Mouse (Mus musculus): ENCODE data around the gene Timm13.

Gene Timm13

DNA sequence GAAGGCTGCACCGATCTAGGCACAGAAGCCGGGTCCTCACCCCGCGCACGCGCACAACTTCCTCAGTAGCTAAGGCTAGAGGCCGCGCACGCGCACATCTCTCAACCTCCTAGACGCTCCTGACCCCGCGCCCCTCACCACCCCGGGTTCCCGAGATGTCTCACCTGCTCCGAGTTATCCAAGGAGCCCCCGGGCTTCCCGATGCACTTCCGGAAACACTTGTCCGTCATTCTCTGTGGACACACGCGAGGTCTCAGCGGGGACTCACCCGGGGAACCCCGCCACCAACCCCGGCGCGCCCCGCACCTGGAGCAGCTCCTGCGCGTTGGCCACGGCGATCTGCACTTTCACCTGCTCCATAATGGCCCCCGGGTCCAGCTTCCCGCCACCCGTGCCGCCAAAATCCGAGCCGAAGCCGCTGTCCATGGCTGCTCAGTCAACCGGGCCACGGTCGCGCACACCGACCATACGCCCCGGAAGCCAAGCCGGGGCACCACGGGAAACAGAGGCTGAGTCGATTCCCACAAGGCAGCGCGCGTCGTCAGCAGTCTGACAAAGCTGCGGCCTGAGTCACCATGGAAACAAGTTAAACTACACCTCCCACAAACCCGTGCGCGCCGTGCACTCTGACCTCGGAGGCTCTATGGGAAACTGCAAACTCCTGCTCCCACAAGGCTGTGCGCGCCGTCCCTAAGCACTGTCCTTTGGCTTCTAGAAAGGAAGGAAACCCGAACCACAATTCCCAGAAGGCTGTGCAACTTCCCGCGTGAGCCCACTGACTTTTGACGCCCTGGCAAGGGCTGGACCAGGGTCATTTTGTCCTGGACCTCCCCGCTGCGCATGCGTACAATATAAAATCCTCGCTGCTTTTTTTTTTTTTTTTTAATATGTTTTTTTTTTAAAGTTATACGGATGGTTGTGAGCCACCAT lies at the start of gene Timm13:
Gene Timm13, minus strand, starts transcription at position 652 of the 930 bp plus-strand sequence.
- peak; percentile 84 to 98 for DNase-seq (ENCODE audit: low spot score in 2 of 2)

DNA sequence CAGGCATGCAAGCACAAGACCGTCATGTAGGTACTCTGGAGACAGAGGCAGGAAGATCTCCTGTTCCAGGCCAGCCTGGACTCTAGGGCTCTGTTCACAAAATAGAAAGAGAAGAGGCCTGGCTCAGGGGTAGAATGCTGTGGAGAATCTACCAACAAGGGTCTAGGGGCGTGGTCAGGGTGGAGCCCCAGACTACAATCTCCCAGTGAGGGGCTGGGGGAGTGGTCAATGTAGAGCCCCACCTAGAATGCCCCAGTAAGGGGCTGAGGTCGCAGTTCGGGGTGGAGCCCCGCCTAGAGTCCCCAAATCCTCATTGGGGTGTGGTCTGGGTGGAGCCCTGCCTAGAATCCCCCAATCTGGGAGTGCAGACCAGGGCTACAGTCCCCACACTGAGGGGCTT lies 49.5 kb upstream of the Timm13 start:
- DNase-seq (ENCODE audit: low spot score in 2 of 2) = no peak

DNA sequence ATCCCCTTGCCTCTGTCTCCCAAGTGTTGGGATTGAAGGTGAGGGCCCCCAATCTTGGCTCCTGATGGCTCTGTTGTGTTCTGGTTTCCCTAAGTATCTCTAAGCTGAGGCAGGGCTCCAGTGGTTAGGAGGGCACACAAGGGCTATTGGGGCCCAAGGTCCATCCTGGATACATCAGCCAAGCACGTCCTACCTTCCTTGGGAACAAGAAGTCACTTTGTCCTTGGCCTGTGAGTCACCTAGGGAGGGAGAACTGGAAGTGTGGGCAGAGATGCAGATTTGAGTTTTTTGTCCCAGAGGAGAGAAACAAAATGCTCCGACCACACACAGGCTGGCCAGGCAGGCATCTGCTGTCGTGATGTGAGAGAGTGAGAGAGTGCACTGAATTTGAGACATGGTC lies 48.3 kb upstream of the Timm13 start:
- DNase-seq (ENCODE audit: low spot score in 2 of 2) = no peak

DNA sequence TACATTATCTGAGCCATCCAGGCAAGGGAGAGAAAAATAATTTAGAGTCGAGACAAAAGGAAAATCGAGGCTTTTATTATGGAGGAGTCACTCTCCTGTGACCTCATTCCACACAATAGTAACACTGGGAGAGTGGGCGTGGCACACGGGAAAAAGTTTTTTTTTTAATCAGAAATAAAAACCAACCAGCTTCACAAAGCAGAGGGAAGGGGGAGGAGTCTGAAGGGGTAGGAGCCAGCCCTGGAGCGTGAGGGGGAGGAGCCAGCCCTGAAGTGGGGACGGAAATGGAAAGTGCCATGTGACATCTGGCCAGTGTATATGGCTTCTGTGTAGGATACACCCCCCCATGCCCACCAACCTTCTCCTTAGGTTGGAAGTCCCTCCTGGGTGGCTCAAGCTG lies 47.8 kb upstream of the Timm13 start:
- no peak for DNase-seq (ENCODE audit: low spot score in 2 of 2)

DNA sequence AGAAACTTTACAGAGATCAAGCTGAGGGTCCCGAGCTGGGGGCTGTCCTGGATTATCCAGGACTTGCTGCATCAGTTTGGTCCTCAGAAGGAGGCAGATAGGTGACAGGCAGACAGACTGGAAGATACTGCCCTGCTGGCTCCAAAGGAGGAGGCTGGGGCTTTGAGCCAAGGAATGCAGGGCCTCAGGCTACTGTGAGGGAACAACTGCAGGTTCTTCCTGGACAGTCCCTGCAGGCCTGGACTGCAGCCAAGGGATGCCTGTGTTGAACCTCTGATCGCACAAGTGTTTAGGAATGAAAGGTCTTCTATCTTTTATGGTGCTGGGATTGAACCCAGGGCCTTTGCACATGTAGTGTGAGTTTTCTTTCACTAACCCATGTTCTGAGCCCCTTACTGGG lies 47.0 kb upstream of the Timm13 start:
- no peak for DNase-seq (ENCODE audit: low spot score in 2 of 2)

DNA sequence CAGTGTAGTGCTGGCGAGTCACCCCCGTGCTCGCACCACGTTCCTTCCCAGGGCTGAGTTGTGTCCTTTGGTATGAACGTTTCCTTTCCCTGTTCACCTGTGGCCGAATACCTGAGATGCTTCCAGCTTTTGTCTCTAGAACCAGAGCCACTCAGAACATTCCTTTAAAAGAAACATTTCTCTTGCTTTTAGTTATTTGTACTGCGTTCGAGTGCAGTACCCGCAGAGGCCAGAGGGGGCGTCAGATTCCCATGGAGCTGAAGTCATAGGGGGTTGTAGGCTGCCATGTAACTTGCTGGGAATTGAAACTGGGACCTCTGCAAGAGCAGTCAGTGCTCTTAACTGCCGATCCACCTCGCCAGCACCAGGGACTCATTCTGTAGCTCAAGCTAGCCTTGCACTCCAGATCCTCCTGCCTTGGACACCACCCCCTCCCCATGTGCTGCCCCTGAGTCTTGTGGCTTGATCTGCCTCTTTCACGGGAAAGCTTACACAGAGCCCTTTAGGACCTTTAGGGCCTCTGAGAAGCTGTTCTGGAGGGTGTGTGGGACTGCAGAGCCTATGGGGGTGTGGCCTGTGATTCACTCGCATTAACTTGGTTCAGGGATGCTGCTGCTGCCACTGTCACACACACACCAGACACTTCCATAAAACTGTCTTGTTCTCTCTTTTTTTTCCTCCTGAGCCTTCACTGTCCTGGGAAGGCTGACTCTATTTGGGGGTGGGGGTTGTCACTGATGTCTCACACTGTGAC lies 46.1 kb upstream of the Timm13 start:
- DNase-seq (ENCODE audit: low spot score in 2 of 2) = no peak

DNA sequence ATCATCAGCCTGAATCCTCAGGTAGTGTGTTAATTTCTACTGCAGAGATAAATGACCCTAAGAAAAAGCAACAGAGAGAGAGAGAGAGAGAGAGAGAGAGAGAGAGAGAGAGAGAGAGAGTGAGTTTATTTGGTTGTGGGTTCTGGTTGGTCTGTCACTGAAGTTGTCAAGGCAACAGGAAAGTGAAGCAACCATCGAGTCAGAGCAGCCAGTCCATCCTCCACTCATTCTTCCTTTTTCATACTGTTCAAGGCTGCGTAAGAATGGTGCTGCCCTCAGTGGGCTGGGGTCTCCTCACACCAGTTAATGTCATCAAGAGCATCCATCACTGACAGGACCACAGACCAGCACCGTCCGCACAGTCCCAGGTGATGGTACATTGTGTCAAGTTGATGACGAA lies 43.5 kb upstream of the Timm13 start:
- DNase-seq (ENCODE audit: low spot score in 2 of 2) = no peak

DNA sequence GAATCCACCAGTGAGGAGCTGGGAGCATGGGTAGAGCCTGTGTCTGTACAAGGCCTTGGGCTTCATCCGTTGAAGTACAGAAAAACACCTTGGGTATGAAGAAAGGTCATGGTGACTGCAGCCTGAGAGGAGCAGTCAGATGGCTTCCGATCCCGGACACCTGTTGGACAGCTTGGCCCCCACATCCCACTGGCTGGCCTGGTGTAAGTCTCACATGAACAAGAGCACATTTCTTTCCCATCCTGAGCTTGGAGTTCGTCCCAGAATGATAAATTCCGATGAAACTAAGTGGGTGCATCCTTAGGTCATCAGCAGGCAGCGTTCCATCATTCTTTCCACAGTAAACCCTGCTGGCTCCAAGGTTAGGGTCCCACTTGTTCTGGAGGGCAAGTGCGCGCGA lies 42.9 kb upstream of the Timm13 start:
- no peak for DNase-seq (ENCODE audit: low spot score in 2 of 2)

DNA sequence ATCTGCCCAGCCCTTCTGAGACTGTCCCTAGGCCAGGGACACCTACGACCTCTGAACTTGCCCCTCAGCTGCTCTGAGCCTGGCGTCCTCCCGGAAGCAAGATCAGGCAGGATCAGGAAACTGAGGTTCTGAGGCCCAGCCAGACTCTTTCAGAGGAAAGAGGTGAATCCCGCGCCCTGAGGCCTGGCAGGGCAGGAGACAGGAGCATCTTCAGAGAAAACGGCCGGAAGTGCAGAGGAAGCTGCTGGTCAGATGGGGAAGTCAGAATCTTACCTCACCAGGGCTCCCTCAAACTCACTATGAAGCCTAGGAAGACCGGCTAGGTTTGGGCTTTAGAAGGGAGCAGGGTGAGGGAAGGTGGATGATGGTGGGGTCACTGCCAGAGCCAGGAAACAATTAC lies 42.1 kb upstream of the Timm13 start:
- no peak for DNase-seq (ENCODE audit: low spot score in 2 of 2)

DNA sequence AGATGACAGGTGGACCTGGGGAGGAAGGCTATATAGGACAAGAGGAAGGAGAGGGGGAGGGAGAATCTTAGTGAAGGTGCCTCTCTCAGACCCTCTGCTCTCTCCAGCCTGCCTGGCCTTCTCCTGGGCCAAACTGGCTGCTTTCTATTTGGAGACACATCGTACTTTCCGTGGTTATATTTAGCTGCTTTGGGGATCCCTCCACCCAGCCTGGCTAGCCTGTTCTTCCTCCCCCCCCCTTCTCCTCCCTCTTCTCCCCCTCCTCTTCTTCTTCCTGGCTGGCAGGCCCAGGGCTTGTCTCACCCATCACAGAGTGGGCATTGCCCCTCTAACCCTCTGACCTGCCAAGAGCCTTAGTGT lies 40.2 kb upstream of the Timm13 start:
- DNase-seq (ENCODE audit: low spot score in 2 of 2) = no peak

DNA sequence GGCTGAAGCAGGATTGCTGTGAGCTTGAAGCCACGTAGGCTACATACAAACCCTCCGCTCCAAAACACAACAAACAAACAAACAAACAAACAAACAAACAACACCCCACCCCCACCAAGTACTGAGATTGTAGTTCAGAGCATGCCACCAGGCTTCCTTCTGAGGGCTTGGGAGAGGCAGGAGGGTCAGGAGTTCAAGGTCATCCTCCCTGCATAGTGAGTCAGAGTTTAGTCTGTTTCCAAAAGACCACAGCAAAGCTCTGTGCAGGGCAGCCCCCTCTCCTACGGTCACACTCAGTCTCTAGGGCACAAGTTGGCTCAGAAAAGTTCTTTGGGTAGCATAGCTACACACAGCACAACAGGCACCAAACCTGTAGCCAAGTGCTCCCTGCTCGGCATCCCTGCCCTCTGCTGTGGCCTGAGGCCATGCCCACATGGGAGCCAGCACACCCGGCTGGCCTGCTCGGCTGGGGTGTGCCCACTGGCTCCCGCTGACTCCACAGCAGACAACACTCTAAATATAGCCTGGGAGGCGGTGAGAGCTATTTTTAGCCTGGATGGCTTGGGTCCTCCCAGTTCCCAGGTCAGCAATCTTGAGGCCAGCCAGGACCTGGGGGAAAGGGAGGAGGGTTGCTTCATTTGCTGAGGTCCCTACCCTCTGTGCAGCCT lies 39.7 kb upstream of the Timm13 start:
- no peak for DNase-seq (ENCODE audit: low spot score in 2 of 2)

DNA sequence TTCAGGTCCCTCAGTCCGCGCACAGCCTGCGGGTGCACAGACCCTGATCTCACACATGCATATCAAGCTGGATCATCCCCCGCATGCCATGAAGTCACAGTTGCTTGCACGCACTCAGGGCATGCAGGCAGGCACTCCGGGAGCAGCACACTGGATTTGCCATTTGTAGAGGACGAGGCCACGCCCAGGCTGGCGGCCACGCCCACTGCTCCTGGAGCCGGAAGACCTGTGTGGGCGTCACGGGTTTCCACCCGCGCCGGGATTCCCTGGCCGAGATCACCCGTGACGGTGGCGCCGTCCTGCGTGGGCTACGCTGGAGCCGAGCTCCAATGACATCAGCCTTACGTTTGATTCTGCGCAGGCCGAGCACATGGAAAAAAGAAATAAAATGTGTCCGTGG lies 38.9 kb upstream of the Timm13 start:
- peak; percentile 71 to 87 for DNase-seq (ENCODE audit: low spot score in 2 of 2)

DNA sequence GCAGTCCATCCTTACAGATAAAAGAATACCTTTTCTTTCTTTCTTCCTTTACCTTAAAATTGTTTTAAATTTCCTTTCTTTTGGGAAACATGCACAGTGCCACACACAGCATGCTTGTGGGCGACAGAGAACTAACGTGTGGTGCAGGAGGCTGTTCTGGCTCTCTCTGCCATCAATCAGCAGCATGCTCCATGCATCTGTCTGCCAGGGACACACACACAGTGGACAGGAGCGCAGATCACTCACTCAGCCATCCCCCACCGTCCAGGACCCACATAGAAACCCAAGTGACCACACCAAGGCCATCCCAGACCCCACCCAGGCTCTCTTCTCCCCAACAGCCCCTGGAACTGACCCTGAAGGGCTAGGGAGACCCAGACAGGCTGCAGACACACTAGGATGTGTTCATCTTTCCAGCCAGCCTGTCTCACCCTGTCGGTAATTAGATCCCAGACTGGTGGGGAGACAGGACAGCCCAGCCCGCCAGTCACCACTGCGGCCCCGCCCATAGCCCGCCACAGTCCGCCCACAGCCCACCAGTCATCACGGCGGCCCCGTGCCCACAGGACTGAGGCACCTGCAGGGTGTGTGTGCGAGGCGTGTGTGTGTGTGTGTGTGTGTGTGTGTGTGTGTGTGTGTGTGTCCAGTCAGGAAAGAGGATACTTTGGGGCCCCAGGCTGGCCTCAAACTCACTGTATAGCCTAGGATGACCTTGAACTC lies 38.2 kb upstream of the Timm13 start:
- no peak for DNase-seq (ENCODE audit: low spot score in 2 of 2)

DNA sequence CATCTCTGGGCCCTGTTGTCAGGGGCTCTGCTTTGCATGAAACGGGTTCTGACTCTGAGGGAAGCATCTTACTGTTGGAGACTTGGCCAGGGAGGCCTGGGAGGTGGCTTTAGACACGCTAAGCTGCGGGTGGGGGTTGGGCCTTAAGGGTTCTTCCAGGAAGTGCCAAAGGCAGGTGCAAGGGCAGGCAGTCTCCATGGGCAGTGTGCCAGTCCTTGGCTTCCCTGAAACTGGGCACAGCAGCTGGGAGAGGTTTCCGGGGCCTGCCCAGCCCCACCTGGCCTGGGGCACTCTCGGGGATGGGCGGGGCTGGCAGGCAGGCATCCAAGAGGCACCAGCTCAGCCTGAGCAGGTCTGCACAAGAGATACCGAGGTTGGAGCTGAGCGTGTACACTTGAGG lies 36.9 kb upstream of the Timm13 start:
- DNase-seq (ENCODE audit: low spot score in 2 of 2) = peak; percentile 72 to 83

DNA sequence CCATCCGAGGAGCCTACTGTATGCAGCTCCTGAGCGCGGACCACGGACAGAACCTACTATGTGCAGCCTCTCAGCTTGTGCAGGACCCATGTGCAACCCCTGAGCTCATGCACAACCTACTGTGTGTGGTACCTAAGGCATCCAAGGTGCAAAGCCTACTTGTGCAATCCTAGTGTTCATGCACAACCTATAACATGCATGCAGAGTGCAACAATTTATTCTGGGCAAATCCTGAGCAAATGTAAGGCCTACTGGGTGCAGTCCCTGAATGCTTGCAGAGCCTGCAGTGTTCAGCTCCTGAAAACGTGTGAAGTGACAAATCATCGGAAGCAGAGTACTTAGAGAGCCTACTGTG lies 36.0 kb upstream of the Timm13 start:
- DNase-seq (ENCODE audit: low spot score in 2 of 2) = no peak

DNA sequence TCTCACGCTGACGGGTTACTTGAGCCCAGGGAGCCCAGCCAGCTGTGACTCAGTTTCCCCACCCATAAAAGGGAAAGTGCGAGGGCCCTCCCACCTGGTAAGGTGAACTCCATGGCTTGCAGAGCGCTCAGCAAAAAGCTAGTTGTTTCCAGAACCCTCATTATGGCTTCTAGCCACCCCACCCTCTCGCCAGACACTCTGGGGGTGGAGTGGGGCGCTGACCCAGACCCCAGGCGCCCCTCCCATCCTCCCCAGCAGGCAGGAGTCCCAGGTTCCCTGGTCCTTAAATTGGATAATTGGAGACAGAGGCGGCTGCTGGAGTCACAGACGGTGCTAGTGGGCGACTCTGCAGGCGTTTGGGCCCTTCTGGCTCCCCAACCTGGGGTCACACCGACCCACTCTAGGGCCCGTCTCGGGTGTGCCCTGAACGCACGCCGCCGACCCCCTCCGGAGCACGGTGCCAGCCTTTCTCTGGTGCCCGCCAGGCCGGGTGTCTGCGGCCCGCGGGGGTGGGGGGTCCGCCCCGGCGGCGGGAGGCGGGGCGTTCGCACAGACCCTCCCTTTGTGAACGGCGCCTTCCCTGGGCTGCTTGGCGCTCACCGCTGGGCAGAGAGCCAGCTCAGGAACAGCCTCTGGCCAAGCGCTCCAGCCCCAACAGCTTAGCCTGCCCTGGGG lies 35.5 kb upstream of the Timm13 start:
- peak in 1 of 2 experiments; percentile 60 for DNase-seq (ENCODE audit: low spot score in 2 of 2)

DNA sequence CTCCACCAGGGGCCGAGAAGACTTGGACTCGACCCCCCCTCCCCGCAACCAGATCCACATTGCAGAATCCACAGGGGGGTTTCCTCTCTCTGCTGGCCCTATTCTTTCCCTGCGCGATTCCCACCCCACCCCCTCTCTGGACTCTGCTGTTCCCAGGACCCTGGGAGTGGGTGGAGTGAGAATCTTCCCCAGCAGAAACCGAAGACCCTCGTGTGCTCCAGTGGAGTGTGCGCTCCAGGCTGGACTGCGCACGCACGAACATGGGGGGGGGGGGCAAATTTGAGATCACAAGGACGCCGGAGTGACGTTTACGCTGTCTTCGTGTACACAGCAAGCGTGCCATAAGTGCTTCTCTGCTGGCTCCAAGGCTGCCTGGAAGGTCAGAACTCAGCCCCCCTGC lies 34.9 kb upstream of the Timm13 start:
- DNase-seq (ENCODE audit: low spot score in 2 of 2) = no peak

DNA sequence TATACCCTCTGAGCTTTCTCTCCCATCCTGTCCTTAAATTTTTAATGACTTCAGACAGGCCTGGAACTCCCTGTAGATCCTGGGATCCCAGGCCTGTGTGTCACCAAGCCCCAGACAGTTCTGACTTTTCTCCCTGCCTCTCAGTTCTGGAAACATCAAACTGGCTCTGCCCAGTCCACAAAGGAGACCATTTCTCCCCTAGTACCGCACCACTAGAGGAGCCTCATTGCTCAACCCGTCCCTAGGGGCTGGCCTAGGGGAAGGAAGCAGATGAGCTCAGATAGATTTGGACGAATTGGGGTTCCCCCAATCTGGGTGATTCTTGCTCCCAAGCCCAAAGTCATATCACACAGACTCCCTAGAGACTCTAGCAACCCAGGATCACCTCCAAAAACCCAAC lies 34.5 kb upstream of the Timm13 start:
- no peak for DNase-seq (ENCODE audit: low spot score in 2 of 2)

DNA sequence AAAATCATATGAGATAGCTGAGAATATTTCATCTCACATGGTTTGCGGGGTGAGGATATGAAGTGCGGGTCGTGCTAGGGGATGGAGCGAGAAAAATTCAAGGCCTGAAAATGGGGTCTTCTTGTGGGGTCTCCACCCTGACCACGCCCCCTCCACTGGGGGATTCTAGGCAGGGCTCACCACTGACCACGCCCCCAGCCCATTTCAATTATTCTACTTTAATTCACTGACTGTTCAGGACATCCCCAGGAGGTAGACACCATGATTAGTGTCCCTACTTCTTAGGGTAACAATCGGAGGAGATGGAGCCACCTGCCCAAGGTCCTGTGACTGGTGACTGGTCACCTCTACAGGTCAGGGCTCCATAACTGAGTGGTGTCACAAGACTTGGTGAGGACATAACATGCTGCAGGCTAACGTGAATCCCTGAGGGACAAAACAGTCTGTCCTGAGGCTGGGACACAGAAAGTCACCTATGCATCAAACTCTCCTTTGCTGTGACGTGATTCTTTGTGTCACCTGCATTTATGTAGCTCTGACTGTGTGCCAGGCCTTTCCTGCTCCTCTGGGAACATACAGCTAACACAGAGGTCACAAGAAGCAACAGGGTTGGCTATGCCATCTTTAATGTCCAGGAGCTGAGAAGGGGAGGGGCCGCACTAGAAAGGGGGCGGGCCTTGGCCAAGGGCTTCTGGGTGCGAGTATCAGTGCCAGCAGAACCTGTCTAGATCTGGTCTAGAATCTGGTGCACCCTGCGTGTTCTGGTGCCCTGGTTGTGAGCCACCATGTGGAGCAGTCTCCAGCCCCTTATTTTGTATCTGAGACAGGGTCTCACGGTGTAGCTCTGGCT lies 33.6 kb upstream of the Timm13 start:
- no peak for DNase-seq (ENCODE audit: low spot score in 2 of 2)

DNA sequence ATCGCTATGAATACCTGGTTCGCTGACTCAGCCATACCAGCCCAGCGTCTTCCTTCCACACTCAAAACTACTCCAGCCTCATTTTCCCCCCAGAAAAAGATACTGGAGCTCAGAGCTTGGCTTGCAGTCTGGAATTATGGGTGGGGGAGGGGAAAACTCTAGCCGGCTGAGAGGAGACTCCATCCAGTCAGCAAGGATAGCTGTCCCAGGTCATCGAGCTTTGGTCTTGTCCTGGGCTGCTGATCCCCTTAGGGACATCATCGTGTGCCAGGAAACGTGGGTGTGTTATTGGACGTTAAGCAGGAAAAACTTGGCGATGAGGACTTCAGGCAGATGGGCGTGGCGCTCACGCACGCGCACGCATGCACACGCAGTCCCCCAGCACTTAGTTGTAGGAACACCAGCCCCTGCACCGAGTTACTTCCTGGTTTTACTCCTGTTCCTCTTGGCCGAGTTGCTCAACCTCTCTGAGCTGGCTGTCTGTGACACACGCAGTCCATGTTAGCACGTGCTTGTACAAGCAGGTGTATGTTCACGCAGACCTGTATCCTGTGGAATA lies 32.7 kb upstream of the Timm13 start:
- no peak for DNase-seq (ENCODE audit: low spot score in 2 of 2)

Data from urinary bladder, adult 18-20 months (tissue).